Mouse (Mus musculus): ENCODE results near the gene Mecom. TPM values are rescaled to one million over a fixed set of nuclear protein-coding genes. Genes with fewer than 3 reads are reported as not detected.

The Mecom gene
- polyA plus RNA-seq, 1 experiment = 7.3 TPM

GRCm38 (mm10) chr3:29957365-29958236 lies 590.2 kb downstream of the Mecom start:
- peak; percentile 77 for DNase-seq (ENCODE audit: low read depth)
- TF ChIP-seq POLR2A (IDR thresholded peaks at IDR 0.05; ENCODE audit: borderline replicate concordance, extremely low read depth, insufficient read depth, insufficient read length, poor library complexity, severe bottlenecking) (no peak), CTCF (IDR thresholded peaks at IDR 0.05; ENCODE audit: borderline replicate concordance, extremely low read depth, insufficient read depth, insufficient read length) (no peak)

DNA sequence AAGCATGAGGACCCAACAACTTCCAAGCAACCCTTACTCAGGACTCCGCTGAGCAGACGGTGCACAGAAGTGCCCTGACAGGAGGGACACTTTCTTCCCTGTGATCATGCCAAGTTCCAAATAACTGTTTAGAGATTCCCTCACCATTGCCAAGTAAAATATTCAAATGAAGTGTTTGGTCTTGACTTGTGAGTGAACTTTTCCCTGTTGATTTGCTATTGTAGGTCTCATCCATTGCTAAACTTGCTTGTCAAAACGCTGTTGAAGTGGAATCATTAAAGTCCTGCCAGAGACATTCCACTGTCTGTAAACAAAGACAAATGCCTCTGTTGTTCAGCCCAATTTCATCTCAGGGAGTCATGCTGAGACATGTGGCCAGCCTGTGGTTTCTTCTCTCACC lies 594.5 kb downstream of the Mecom start:
- no peak for TF ChIP-seq POLR2A (IDR thresholded peaks at IDR 0.05; ENCODE audit: borderline replicate concordance, extremely low read depth, insufficient read depth, insufficient read length, poor library complexity, severe bottlenecking)
- no peak for TF ChIP-seq CTCF (IDR thresholded peaks at IDR 0.05; ENCODE audit: borderline replicate concordance, extremely low read depth, insufficient read depth, insufficient read length)
- peak; percentile 19 for DNase-seq (ENCODE audit: low read depth)

GRCm38 (mm10) chr3:29950853-29951252 lies 597.0 kb downstream of the Mecom start:
- DNase-seq (ENCODE audit: low read depth) = no peak
- TF ChIP-seq CTCF (IDR thresholded peaks at IDR 0.05; ENCODE audit: borderline replicate concordance, extremely low read depth, insufficient read depth, insufficient read length) = no peak
- TF ChIP-seq POLR2A (IDR thresholded peaks at IDR 0.05; ENCODE audit: borderline replicate concordance, extremely low read depth, insufficient read depth, insufficient read length, poor library complexity, severe bottlenecking) = no peak

GRCm38 (mm10) chr3:29903596-29904308 lies 644.1 kb downstream of the Mecom start:
- no peak for TF ChIP-seq POLR2A (IDR thresholded peaks at IDR 0.05; ENCODE audit: borderline replicate concordance, extremely low read depth, insufficient read depth, insufficient read length, poor library complexity, severe bottlenecking)
- no peak for TF ChIP-seq CTCF (IDR thresholded peaks at IDR 0.05; ENCODE audit: borderline replicate concordance, extremely low read depth, insufficient read depth, insufficient read length)
- peak; percentile 35 for DNase-seq (ENCODE audit: low read depth)

Other genes with a start within 250 kb of the Mecom start
- gene Actrt3, start 51.9 kb upstream of the Mecom start, polyA plus RNA-seq (2012; rRNA removed) = 0.11 and 0.13 TPM in 2 replicates
- gene Mynn, start 54.1 kb upstream of the Mecom start, polyA plus RNA-seq (2012; rRNA removed) = 16.0 and 20.6 TPM in 2 replicates
- gene Lrriq4, start 96.5 kb upstream of the Mecom start, polyA plus RNA-seq (2012; rRNA removed) = 0.05 TPM in 1 of 2 replicates, not detected in the other
- gene Lrrc34, start 99.9 kb upstream of the Mecom start, polyA plus RNA-seq (2012; rRNA removed) = 0.35 and 0.63 TPM in 2 replicates
- not detected in 2 replicates for gene Lrrc31, start 151.8 kb upstream of the Mecom start, polyA plus RNA-seq (2012; rRNA removed)
- gene Samd7, start 198.3 kb upstream of the Mecom start, polyA plus RNA-seq (2012; rRNA removed) = 0.04 and 0.08 TPM in 2 replicates
- gene Sec62, start 244.9 kb upstream of the Mecom start, polyA plus RNA-seq (2012; rRNA removed) = 44.1 and 51.0 TPM in 2 replicates

All from brain, embryonic 14.5 days (tissue).